Mouse (Mus musculus) right cerebral cortex, adult 18-20 months (tissue): ENCODE measurements around the gene Ldlrad3.

Experiments used
- DNase-seq: peaks from one replicate; pipeline ENCODE4 v3.0.0; 2022; ENCODE audit warnings: mixed read lengths

Gene Ldlrad3

GRCm38 (mm10) chr2:101950716-101951520 is 235.3 kb downstream of the Ldlrad3 start:
- DNase-seq = no peak

DNA sequence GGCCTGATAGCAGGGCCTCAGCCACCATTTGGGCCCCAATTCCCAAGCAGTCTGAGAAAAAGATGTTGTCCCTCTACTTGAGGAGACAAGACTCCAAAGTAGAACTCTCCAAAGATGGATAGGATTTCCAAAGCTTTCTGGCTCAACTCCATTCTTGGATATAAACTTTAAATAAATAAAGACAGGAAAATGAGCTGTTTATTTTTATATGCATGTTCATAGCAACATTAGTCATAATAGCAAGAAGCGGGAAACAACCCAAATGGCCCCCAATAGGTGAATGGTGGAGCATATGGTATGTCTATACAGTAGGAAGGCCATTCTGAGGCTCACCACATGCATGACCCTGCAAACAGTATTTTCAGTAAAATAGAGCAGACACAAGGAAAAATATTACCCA is 251.2 kb downstream of the Ldlrad3 start:
- DNase-seq = no peak

- DNase-seq = no peak
Measured at GRCm38 (mm10) chr2:101933301-101933700, 252.9 kb downstream of the Ldlrad3 start.

DNA sequence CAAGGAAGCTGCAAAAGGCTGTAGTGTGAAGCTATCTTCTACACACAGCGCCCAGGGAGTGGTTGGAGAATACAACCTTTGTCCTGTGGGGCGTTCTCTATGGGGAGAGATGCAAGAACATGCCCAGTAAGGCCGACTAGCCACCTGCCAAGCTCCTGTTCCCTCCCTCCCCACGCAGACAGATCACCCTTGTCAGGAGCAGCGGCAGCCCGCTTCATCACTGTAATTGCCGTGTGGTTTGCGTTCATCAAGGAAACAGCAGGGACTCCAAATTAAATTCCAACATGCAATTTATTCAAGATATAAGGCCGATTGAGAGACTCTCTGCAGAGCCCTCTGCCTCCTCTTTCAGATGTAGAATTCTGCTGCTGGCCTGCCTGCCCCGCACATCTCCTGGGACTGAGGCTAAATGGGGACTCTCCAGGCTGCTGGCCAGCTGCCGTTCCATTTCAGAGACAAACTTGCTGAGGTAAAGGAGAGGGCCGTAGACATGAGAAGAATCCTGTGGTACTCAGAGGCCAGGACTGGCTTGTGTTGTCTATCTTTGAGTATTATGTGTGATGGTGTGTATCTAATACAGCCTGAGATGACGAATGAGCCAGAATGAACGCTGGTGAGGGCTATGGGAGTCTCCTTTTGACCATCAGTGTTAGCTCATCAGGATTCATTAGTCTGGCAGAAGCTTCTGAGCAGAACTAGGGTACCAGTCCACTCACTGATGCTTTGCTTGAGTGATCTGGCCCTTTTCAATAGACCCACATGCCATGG is 253.8 kb downstream of the Ldlrad3 start:
- no peak for DNase-seq

DNA sequence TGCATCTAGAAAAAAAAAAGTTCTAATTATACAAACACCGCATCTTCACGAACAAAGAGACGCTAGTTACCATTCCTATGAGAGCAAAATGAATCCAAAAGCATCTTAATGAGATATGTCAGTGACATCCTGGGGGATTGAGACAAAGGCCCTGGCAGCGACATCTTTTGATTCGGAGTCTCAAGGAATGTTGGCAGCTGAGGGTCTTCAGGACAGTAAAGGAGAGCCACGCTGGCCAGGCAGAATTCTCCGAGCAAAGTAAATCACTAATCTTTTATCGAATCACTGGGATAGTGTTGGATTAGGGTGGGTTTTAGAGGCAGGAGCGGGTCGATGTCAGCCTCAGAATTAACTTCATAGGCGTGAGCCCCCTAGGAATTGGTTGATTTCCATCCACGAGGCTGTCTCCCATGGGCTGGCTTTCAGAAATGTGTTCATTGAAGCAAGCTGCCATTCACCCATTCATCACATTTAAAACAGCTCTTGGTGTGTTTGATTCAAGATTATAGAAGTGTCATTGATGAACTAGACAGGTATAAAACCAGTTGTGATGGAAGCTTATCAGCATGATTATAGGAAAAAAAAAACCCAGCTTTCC is 260.5 kb downstream of the Ldlrad3 start:
- DNase-seq = no peak

- no peak for DNase-seq
Measured at GRCm38 (mm10) chr2:101925183-101925582, 261.0 kb downstream of the Ldlrad3 start.

DNA sequence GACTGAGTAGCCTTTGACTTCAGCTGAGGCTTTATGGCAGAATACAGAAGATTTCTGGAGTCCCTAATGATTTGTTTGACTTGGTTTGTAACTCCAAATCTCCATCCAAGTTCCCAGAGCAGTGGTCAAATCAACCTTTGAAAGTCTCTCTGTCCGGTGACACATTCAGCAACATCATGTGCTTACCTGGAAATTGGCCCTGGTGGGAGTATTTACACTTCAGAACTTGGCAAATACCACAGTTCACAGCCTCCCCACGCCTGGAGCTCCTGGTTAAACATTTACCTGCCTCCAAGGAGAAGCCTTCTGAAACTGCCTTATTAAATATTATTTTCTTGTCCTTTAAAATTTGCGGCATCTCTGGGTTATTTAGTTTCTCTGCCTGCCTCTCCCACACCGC is 263.0 kb downstream of the Ldlrad3 start:
- DNase-seq = no peak

- DNase-seq = no peak
Measured at GRCm38 (mm10) chr2:101922302-101922701, 263.9 kb downstream of the Ldlrad3 start.

GRCm38 (mm10) chr2:101920136-101920554 is 266.0 kb downstream of the Ldlrad3 start:
- DNase-seq = no peak

GRCm38 (mm10) chr2:101918518-101918917 is 267.7 kb downstream of the Ldlrad3 start:
- DNase-seq = no peak

GRCm38 (mm10) chr2:101909326-101910080 is 276.7 kb downstream of the Ldlrad3 start:
- DNase-seq = no peak

DNA sequence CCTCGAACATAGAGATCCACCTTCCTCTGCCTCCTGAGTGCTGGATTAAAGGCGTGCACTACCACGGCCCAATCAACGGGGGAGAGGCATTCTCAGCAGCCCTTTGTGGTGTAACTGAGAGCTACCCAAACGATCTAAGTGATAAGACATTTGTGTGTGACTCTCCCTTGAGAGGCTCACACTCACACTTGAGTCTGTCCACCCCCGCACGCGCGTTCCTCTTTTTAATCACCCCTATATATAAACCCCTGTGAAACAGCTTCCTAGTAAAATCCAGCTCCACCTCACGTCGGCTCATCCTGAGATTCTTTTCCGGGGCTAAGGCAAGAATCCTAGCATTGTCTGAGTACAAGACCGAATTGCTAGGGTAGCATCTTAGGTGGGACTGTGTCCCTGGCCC is 277.4 kb downstream of the Ldlrad3 start:
- DNase-seq = peak; percentile 68

DNA sequence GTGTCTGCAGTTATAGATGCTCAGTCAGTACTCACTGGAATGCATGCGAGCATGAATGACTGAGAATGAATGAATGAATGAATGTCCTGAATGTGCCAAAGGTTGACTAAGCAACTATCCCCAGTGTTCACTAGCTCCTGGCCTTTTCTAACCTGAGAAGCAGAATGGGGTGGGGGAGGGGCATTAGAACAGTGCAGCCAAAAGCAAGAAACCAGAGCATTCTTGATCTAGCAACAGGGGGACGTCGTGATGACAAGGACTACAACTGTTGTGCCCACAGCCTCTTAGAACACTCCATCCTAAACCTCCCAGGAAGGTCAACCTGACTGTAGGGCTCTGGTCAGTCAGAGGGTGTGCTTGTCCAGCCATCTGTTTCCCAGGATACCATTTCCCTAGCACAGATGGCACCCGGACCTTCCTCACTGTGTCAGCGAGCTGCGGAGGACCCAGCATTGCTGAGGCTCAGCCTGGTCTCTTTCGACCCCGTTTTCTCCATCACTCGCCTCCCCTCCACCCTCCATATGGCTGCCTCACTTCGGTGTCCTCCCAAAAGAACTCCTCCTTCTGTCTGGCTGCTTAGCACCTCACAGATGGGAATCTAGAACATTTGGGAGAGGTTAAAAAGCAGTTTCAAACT is 278.7 kb downstream of the Ldlrad3 start:
- DNase-seq = peak; percentile 57

DNA sequence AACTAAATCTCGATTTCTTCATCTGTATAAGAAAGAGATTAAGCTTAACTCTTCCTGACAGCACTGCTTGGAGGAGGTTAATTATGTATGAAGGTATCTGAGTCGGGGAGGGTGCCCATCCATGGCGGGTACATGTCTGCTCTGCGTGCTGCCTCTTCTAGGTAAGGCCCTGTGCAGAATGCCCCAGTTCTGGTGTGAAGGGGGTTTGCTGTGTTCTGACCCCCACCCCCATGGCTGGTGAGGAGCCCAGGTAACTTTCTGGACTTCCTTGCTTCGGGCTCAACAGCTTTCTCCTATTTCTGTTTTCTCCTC is 279.9 kb downstream of the Ldlrad3 start:
- DNase-seq = no peak

DNA sequence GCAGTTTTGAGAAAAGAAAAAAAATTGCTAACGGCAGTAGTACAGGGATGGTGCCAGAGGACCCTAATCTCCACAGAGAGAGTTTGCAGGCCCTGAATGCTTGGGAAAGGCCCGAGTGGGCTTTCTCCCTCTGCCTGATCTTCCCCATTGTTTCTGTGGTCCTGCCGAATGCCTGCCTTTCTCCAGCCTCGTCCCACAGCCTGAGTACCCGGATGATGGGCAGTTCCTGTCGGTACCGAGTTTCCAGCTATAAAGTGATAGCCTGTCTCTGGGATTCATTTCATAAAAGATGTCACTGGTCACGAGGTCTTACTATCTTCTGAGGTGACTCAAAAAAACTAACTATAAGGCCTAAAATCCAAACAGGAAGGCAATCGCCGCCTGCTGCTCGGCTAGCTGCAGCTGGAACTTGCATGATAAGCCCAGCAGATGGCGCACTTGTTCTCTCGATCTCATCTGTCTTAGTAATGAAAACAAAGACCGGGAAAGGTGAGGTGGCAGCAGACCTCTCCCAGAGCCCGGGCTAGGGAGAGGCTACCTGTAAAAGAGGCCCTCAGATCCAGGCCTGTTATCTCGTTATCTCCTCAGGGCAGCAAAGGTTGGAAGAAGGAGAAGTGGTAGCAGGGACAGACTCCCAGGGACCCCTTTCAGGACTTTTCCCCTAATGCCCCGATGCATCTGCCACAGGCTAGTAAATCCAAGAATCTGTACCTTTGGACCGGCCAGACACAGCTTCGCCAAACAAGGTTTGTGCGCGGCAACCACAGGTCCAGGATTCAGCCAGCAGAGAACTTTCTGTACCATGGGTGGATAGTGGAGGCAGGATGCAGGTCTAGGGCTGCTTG is 280.4 kb downstream of the Ldlrad3 start:
- DNase-seq = peak; percentile 79

- no peak for DNase-seq
Measured at GRCm38 (mm10) chr2:101902196-101902595, 284.0 kb downstream of the Ldlrad3 start.
